Mouse (Mus musculus) cerebellum, adult 2 months (tissue): ENCODE measurements around the gene Pbx3. TPM values are rescaled to one million over a fixed set of nuclear protein-coding genes. Genes with fewer than 3 reads are reported as not detected.

ENCODE experiments used
- DNase-seq, 2 experiments: peaks; one replicate each; pipeline ENCODE4 v3.0.0; 2021
- H3K27ac ChIP-seq: fragments of 200-500 bp; 2 replicates; pipeline ENCODE4 v1.5.1; 2012; ENCODE audit warnings: low read length, control low read depth, inconsistent platforms; ENCODE audit not compliant: insufficient read depth
- H3K27me3 ChIP-seq: fragments of 200-500 bp; 2 replicates; pipeline ENCODE4 v1.6.1; 2012; ENCODE audit warnings: inconsistent platforms, mild to moderate bottlenecking, low read length, moderate library complexity; ENCODE audit not compliant: control insufficient read depth, insufficient read depth
- H3K4me1 ChIP-seq: fragments of 200-500 bp; 2 replicates; pipeline ENCODE4 v1.6.1; 2011; ENCODE audit warnings: low read length; ENCODE audit not compliant: control insufficient read depth, insufficient read depth
- H3K4me3 ChIP-seq: fragments of 200-500 bp; replicated peaks from 2 replicates; pipeline ENCODE3; 2011; ENCODE audit warnings: mild to moderate bottlenecking, low read depth, low read length, control low read depth; ENCODE audit not compliant: insufficient read depth
- CTCF ChIP-seq: fragments of 200-500 bp; IDR thresholded peaks from 2 replicates; pipeline ENCODE4 v1.5.1; 2011; ENCODE audit warnings: low read depth, mild to moderate bottlenecking, control low read depth, low read length, moderate library complexity, borderline replicate concordance; ENCODE audit not compliant: insufficient read depth
- POLR2A ChIP-seq: fragments of 200-500 bp; IDR thresholded peaks from 2 replicates; pipeline ENCODE4 v1.6.1; 2011; ENCODE audit warnings: low read length, control low read depth, borderline replicate concordance; ENCODE audit not compliant: insufficient read depth
- WGBS: fragments of 180-500 bp; shearing (Covaris S2); methylation state at CpG from one replicate; pipeline ENCODE4 v1.1.7; 2018; 5-methylcytosine and 5-hydroxymethylcytosine counted together
- polyA plus RNA-seq: library from polyadenylated mRNA; depleted of rRNA; stranded (reverse); fragments of >200 nt; gene quantifications from 2 replicates; pipeline ENCODE4 v1.2.3, GENCODE M21; 2012

The Pbx3 gene
- polyA plus RNA-seq, 1 experiment: 32.0 TPM

DNA sequence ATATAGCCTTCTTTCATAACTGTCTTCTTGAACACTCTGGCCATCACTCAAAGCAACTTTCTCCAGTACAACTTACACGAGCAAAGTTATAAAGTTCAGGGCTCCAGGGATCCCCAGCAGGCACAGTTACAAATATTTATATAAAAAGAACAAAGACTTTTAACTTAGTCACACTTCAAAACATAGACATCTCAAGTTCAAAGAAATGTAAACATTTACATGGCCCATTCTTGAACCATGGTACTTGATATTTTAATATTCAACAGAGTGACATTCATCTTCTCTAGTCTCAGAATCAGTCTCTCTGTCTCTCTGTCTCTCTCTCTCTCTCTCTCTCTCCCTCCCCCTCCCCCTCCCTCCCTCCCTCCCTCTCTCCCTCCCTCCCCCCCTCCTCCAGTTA lies 119.3 kb downstream of the Pbx3 start:
- H3K4me1 ChIP-seq: no peaks in the 10 kb centered on the region
- TF ChIP-seq POLR2A: no peak
- WGBS: 68% methylated on average over 1 of the region's 1 CpGs
- H3K27me3 ChIP-seq: no peaks in the 10 kb centered on the region
- no peak for DNase-seq
- H3K4me3 ChIP-seq: no peak overlapping the region
- H3K27ac ChIP-seq: no peak overlapping the region

DNA sequence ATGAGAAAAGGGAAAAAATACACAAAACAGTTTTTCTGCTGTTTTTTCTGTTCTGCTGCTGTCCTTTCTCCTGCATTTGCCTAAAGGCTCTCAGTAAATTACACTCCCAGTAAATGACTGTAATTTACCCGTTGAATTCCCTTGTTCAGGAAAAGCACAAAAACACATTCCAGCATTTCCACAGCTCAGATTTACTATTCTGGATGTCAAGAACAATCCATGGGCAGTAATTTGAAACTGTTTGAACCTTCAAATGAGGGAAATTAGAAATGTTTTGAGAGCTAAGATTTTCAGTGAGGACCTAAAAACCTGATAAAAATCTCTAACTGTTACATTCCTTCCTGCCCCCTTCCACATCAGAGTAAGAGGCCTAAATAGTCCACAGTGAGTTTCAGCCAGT lies 119.8 kb downstream of the Pbx3 start:
- Histone ChIP-seq H3K4me3 (no peak overlapping the region), H3K27me3 (no peaks in the 10 kb centered on the region), H3K4me1 (no peaks in the 10 kb centered on the region), H3K27ac (no peak overlapping the region)
- TF ChIP-seq CTCF (no peak), POLR2A (no peak)
- DNase-seq: no peak
- WGBS: 60% methylated on average over 1 of the region's 1 CpGs

DNA sequence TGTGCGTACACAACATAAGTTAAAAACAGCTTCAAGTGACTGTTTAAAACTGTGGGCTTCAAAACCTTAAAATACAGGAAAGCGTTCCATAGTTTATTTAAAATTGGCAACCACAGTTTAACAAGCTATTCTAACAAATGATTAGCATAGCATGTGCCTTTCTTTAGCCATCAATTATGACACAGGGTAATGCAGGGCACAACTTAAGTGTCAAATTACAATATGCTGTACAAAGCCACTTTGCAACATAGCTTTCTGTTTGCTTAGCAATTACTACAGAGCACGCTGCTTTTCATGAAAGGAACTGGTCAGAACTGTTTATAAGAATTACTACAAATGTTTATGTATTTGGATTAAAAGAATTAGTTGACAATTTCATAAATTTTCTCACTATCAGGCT lies 120.7 kb downstream of the Pbx3 start:
- H3K4me1 ChIP-seq: no peaks in the 10 kb centered on the region
- H3K4me3 ChIP-seq: no peak overlapping the region
- no peak for TF ChIP-seq CTCF
- no peak for TF ChIP-seq POLR2A
- no peak for DNase-seq
- no peak overlapping the region for H3K27ac ChIP-seq
- WGBS: 90% methylated on average over 3 of the region's 3 CpGs
- no peaks in the 10 kb centered on the region for H3K27me3 ChIP-seq

DNA sequence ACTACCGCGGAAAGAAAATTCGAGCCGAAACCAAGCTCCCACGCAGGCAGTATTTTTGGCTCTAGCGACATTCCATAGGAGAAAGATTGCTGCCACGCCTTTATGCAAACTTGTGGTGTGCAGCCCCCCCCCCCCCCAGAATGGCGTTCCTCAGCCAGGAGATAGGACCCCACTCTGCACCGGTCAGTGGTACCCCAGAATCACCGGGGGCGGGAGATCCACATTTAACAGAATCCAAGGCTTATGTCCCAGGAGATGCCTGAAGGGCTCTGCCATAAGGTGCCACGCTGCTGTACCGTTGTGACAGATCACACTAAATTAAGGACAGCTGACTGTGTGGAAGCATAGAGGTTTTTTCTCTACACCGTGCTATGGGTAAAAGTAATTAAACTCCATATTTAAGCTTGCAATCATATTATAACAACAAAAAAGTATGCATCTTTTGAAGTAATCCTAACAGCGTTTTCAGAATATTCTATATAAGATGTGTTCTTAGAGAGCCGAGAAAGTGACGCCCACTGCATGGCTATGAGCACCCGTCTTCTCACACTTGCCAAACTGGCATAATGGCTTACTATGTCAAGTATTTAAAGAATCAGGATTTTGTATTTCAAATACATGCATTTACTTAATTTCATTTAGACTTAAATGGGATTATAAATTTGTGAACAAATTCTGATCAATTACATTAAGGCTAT lies 122.8 kb downstream of the Pbx3 start:
- TF ChIP-seq POLR2A (no peak), CTCF (no peak)
- Histone ChIP-seq H3K4me3 (peak overlapping the region; percentile 88), H3K4me1 (no peaks in the 10 kb centered on the region), H3K27ac (no peak overlapping the region; the same call in 1 of the 2 replicates), H3K27me3 (no peaks in the 10 kb centered on the region)
- WGBS: 6% methylated on average over 18 of the region's 18 CpGs
- peak; percentile 36 to 41 for DNase-seq

DNA sequence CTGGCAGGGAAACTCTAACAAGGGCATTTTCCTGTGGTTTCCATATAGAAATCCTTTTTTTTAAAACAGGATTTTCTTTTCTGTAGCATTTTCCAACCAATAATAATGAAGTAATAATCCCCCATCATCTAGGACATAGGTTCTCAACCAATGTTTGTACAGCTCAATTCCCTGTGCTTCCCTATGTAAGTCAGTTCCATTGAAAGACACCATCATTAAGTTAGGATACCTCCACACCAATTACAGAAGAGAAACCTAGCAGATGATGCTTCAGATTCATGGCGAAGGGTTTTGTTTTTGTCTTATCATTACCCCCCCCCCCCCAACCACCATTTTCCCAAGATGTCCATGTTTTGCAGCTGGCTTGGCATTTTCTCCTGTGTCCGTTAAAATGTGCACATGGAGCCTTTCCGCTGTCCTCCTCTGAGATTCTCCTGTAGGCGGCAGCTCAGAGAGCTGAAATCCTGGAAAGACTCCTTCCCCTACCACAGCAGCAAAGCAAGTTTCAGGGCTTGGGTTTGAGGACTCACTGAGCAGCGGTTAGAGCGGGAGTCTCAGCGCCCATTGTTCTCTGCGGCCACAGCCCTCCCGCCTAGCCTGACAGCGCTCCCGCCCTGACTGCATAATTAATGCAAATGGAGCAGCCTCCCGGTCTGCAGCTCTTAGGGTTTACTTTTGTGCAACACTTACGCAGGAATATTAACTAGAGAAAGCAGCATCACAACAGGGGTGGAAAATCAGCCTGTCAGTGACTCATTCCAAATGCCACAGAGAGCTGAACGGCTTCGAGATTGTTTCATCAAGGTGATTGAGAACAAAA lies 123.6 kb downstream of the Pbx3 start:
- WGBS: 1% methylated on average over 15 of the region's 15 CpGs
- TF ChIP-seq POLR2A (no peak), CTCF (peak; percentile 33)
- H3K4me1 ChIP-seq: no peaks in the 10 kb centered on the region
- no peaks in the 10 kb centered on the region for H3K27me3 ChIP-seq
- DNase-seq: peak; percentile 59 to 69
- H3K4me3 ChIP-seq: peak overlapping the region; percentile 88
- no peak overlapping the region; the same call in none of the 2 replicates for H3K27ac ChIP-seq

DNA sequence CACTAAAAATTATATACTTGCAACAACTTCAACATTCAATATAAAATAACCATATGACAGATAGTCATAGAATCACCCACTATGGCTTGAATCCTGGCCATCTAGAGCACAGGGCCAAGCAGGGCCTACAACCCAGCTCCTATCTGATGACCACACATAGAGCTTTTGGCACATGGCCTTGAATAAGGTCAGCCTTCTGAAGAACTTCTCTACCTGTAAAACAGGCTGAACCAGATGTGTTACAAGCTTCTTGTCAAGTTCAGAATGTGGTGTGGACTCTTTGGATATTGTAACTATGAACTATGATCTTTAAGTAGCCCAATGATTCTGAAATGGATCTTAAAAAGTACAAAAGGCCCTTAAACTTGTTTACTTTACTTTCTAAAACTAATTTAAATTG lies 132.1 kb downstream of the Pbx3 start:
- H3K4me1 ChIP-seq: no peaks in the 10 kb centered on the region
- no peak overlapping the region for H3K27ac ChIP-seq
- H3K27me3 ChIP-seq: no peaks in the 10 kb centered on the region
- TF ChIP-seq POLR2A (no peak), CTCF (no peak)
- H3K4me3 ChIP-seq: no peak overlapping the region
- DNase-seq: no peak

DNA sequence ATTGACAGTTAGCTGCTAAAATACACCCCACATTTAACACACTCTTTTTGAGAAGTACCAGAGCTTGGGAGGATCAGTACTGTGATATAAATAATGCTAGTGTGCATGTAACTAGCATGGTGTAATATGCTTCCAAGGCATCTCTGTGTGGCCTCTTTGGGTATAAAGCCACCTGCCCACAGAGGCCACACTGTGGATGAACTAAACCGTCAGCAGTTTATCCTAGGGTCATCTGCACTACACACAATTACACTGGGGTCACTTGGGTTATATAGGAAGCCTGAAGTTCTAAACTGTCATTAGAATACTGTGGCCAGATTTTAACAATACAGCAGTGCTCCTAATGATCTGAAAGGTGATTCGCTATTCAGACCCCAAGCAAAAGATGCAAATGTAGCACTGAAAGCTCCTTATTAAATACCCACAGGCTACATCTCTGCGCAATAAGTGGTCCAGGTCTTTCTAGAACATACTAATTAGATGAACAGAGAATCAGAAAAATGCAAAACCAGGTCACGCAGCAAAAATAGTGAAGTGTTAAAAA lies 133.6 kb downstream of the Pbx3 start:
- Histone ChIP-seq H3K4me1 (no peaks in the 10 kb centered on the region), H3K4me3 (no peak overlapping the region), H3K27me3 (no peaks in the 10 kb centered on the region), H3K27ac (no peak overlapping the region)
- TF ChIP-seq POLR2A: no peak
- no peak for TF ChIP-seq CTCF
- DNase-seq: no peak
- WGBS: 88% methylated on average over 4 of the region's 4 CpGs

DNA sequence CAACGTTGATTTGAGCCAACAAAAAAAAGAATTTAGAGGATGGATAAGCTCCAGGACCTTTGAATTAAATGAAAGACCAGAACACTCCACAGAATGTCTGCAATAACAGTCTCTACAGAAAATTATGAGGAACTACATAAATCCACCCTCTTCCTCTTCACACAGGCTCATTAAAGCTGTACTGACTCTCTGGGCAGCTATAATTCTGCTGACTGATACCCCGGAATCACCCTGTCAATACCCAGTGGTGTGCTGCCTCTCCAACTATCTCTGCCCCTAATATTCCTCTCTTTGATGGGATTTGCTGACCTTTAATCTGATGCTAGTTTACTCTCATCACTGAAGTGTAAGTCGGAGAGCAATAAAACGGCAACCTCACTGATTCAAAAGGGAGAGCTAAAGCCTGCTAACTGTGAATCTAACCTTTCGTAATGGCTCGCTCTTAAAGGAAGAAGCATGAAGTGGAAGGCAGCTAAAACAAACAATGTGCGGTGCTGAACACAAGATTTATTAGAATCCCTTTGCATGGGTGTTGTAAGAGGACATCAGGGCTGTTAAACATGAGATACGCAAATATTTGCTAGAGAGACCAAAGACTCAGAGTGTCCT lies 137.4 kb downstream of the Pbx3 start:
- H3K4me3 ChIP-seq: no peak overlapping the region
- no peaks in the 10 kb centered on the region for H3K27me3 ChIP-seq
- H3K27ac ChIP-seq: no peak overlapping the region
- 78% methylated on average over 8 of the region's 8 CpGs for WGBS
- TF ChIP-seq POLR2A (no peak), CTCF (no peak)
- H3K4me1 ChIP-seq: no peaks in the 10 kb centered on the region
- DNase-seq: no peak
